Mouse (Mus musculus): ENCODE data around the gene Dock9. TPM values are rescaled to one million over a fixed set of nuclear protein-coding genes. Genes with fewer than 3 reads are reported as not detected.

Gene Dock9
- polyA plus RNA-seq, 1 experiment from 2014 or later: 6.4 TPM

GRCm38 (mm10) chr14:121541262-121541661 lies 256.4 kb downstream of the Dock9 start:
- no peak for TF ChIP-seq CTCF (IDR thresholded peaks at IDR 0.05; ENCODE audit: low read depth)
- TF ChIP-seq EP300 (optimal IDR thresholded peaks at IDR 0.05): no peak
- Histone ChIP-seq H3K27me3 (ENCODE audit: control insufficient read depth, insufficient read depth, low read length) (no peaks in the 10 kb centered on the region), H3K36me3 (ENCODE audit: control insufficient read depth, insufficient read depth, low read length) (no peaks in the 10 kb centered on the region; the same call in 1 of the 2 replicates), H3K4me3 (ENCODE audit: low read depth, low read length) (no peak overlapping the region), H3K4me1 (replicated peaks; ENCODE audit: control insufficient read depth, insufficient read depth) (no peaks in the 10 kb centered on the region), H3K4me2 (replicated peaks; ENCODE audit: low read depth) (no peak overlapping the region), H3K9ac (ENCODE audit: low read length) (no peak overlapping the region), H3K9me3 (ENCODE audit: control insufficient read depth, low read length) (no peaks in the 10 kb centered on the region), H3K27ac (replicated peaks) (no peak overlapping the region)
- DNase-seq (ENCODE audit: low spot score) (no peak), ATAC-seq (ENCODE audit: low FRiP score, low TSS enrichment) (no peak)
- 70% methylated on average over 7 of the region's 7 CpGs for WGBS

GRCm38 (mm10) chr14:121534501-121534900 lies 263.1 kb downstream of the Dock9 start:
- Histone ChIP-seq H3K4me2 (replicated peaks; ENCODE audit: low read depth) (no peak overlapping the region), H3K4me3 (ENCODE audit: low read depth, low read length) (no peak overlapping the region), H3K27me3 (ENCODE audit: control insufficient read depth, insufficient read depth, low read length) (no peaks in the 10 kb centered on the region), H3K27ac (replicated peaks) (no peak overlapping the region), H3K36me3 (ENCODE audit: control insufficient read depth, insufficient read depth, low read length) (no peaks in the 10 kb centered on the region), H3K9ac (ENCODE audit: low read length) (no peak overlapping the region), H3K9me3 (ENCODE audit: control insufficient read depth, low read length) (no peaks in the 10 kb centered on the region), H3K4me1 (replicated peaks; ENCODE audit: control insufficient read depth, insufficient read depth) (no peaks in the 10 kb centered on the region)
- ATAC-seq (ENCODE audit: low FRiP score, low TSS enrichment) (no peak), DNase-seq (ENCODE audit: low spot score) (no peak)
- WGBS: 74% methylated on average over 3 of the region's 3 CpGs
- TF ChIP-seq EP300 (optimal IDR thresholded peaks at IDR 0.05) (no peak), CTCF (IDR thresholded peaks at IDR 0.05; ENCODE audit: low read depth) (no peak)

GRCm38 (mm10) chr14:121530853-121531252 lies 266.8 kb downstream of the Dock9 start:
- no peak for DNase-seq (ENCODE audit: low spot score)
- no peak overlapping the region for H3K9ac ChIP-seq (ENCODE audit: low read length)
- no peak overlapping the region for H3K4me2 ChIP-seq (replicated peaks; ENCODE audit: low read depth)
- TF ChIP-seq CTCF (IDR thresholded peaks at IDR 0.05; ENCODE audit: low read depth): no peak
- TF ChIP-seq EP300 (optimal IDR thresholded peaks at IDR 0.05): no peak
- no peaks in the 10 kb centered on the region for H3K27me3 ChIP-seq (ENCODE audit: control insufficient read depth, insufficient read depth, low read length)
- 78% methylated on average over 9 of the region's 9 CpGs for WGBS
- H3K4me1 ChIP-seq (replicated peaks; ENCODE audit: control insufficient read depth, insufficient read depth): no peaks in the 10 kb centered on the region
- H3K27ac ChIP-seq (replicated peaks): no peak overlapping the region
- no peaks in the 10 kb centered on the region for H3K9me3 ChIP-seq (ENCODE audit: control insufficient read depth, low read length)
- no peak for ATAC-seq (ENCODE audit: low FRiP score, low TSS enrichment)
- no peaks in the 10 kb centered on the region for H3K36me3 ChIP-seq (ENCODE audit: control insufficient read depth, insufficient read depth, low read length)
- H3K4me3 ChIP-seq (ENCODE audit: low read depth, low read length): no peak overlapping the region

GRCm38 (mm10) chr14:121527883-121528282 lies 269.8 kb downstream of the Dock9 start:
- Histone ChIP-seq H3K36me3 (ENCODE audit: control insufficient read depth, insufficient read depth, low read length) (no peaks in the 10 kb centered on the region), H3K4me3 (ENCODE audit: low read depth, low read length) (no peak overlapping the region), H3K27me3 (ENCODE audit: control insufficient read depth, insufficient read depth, low read length) (no peaks in the 10 kb centered on the region), H3K4me1 (replicated peaks; ENCODE audit: control insufficient read depth, insufficient read depth) (no peaks in the 10 kb centered on the region), H3K27ac (replicated peaks) (no peak overlapping the region), H3K9ac (ENCODE audit: low read length) (no peak overlapping the region), H3K4me2 (replicated peaks; ENCODE audit: low read depth) (no peak overlapping the region), H3K9me3 (ENCODE audit: control insufficient read depth, low read length) (no peaks in the 10 kb centered on the region)
- TF ChIP-seq CTCF (IDR thresholded peaks at IDR 0.05; ENCODE audit: low read depth): no peak
- ATAC-seq (ENCODE audit: low FRiP score, low TSS enrichment): no peak
- 83% methylated on average over 3 of the region's 3 CpGs for WGBS
- DNase-seq (ENCODE audit: low spot score): no peak

- Histone ChIP-seq H3K4me2 (replicated peaks; ENCODE audit: low read depth) (no peak overlapping the region), H3K4me1 (replicated peaks; ENCODE audit: control insufficient read depth, insufficient read depth) (no peaks in the 10 kb centered on the region), H3K4me3 (ENCODE audit: low read depth, low read length) (no peak overlapping the region), H3K27me3 (ENCODE audit: control insufficient read depth, insufficient read depth, low read length) (no peaks in the 10 kb centered on the region), H3K27ac (replicated peaks) (no peak overlapping the region), H3K9me3 (ENCODE audit: control insufficient read depth, low read length) (no peaks in the 10 kb centered on the region), H3K9ac (ENCODE audit: low read length) (no peak overlapping the region), H3K36me3 (ENCODE audit: control insufficient read depth, insufficient read depth, low read length) (no peaks in the 10 kb centered on the region)
- ATAC-seq (ENCODE audit: low FRiP score, low TSS enrichment) (no peak), DNase-seq (ENCODE audit: low spot score) (no peak)
- WGBS: 78% methylated on average over 1 of the region's 1 CpGs
- no peak for TF ChIP-seq CTCF (IDR thresholded peaks at IDR 0.05; ENCODE audit: low read depth)
- TF ChIP-seq EP300 (optimal IDR thresholded peaks at IDR 0.05): no peak
These were observed 270.4 kb downstream of the Dock9 start for GRCm38 (mm10) chr14:121527201-121527600.

- WGBS: 51% methylated on average over 4 of the region's 4 CpGs
- TF ChIP-seq CTCF (IDR thresholded peaks at IDR 0.05; ENCODE audit: low read depth) (no peak), EP300 (optimal IDR thresholded peaks at IDR 0.05) (no peak)
- DNase-seq (ENCODE audit: low spot score): no peak
- Histone ChIP-seq H3K4me2 (replicated peaks; ENCODE audit: low read depth) (no peak overlapping the region), H3K36me3 (ENCODE audit: control insufficient read depth, insufficient read depth, low read length) (no peaks in the 10 kb centered on the region), H3K9me3 (ENCODE audit: control insufficient read depth, low read length) (no peaks in the 10 kb centered on the region), H3K27me3 (ENCODE audit: control insufficient read depth, insufficient read depth, low read length) (no peaks in the 10 kb centered on the region), H3K4me3 (ENCODE audit: low read depth, low read length) (no peak overlapping the region), H3K27ac (replicated peaks) (no peak overlapping the region), H3K9ac (ENCODE audit: low read length) (no peak overlapping the region), H3K4me1 (replicated peaks; ENCODE audit: control insufficient read depth, insufficient read depth) (no peaks in the 10 kb centered on the region)
- ATAC-seq (ENCODE audit: low FRiP score, low TSS enrichment): no peak
These were observed 275.9 kb downstream of the Dock9 start for GRCm38 (mm10) chr14:121521709-121522108.

Measured in stomach, postnatal 0 days (tissue).